Mouse (Mus musculus): ENCODE results near the gene Prrt2. TPM values are rescaled to one million over a fixed set of nuclear protein-coding genes. Genes with fewer than 3 reads are reported as not detected.

Prrt2 gene
- polyA plus RNA-seq, 1 experiment = 3.5 TPM

GRCm38 (mm10) chr7:127017950-127018345, 3.1 kb downstream of the Prrt2 start:
- H3K36me3 ChIP-seq (ENCODE audit: control insufficient read depth, insufficient read depth, low read length, poor library complexity, severe bottlenecking) = peaks cover 15% of the 10 kb centered on the region
- H3K9ac ChIP-seq (ENCODE audit: low read depth, poor library complexity, severe bottlenecking) = peak overlapping the region; percentile 21; the same call in 1 of the 2 replicates
- no peak for TF ChIP-seq POLR2A (IDR thresholded peaks at IDR 0.05; ENCODE audit: insufficient read depth, low read length)
- peaks cover under 1% of the 10 kb centered on the region for H3K4me1 ChIP-seq (ENCODE audit: control insufficient read depth, insufficient read depth, low read length)
- H3K4me3 ChIP-seq (ENCODE audit: low read depth, low read length) = no peak overlapping the region
- no peaks in the 10 kb centered on the region for H3K9me3 ChIP-seq (replicated peaks; ENCODE audit: control insufficient read depth, insufficient read depth, low read length, poor library complexity, severe bottlenecking)
- no peaks in the 10 kb centered on the region for H3K27me3 ChIP-seq (ENCODE audit: control insufficient read depth, insufficient read depth, low read length, poor library complexity, severe bottlenecking)
- no peak overlapping the region for H3K27ac ChIP-seq (ENCODE audit: insufficient read depth, low read length)

GRCm38 (mm10) chr7:127016971-127017949, 3.8 kb downstream of the Prrt2 start, which contains the start of gene Pagr1a:
TSS of gene Pagr1a (minus strand) at chr7:127017352.
- H3K4me1 ChIP-seq (ENCODE audit: control insufficient read depth, insufficient read depth, low read length) = peaks cover 5% of the 10 kb centered on the region
- H3K9me3 ChIP-seq (replicated peaks; ENCODE audit: control insufficient read depth, insufficient read depth, low read length, poor library complexity, severe bottlenecking) = no peaks in the 10 kb centered on the region
- no peaks in the 10 kb centered on the region for H3K27me3 ChIP-seq (ENCODE audit: control insufficient read depth, insufficient read depth, low read length, poor library complexity, severe bottlenecking)
- H3K36me3 ChIP-seq (ENCODE audit: control insufficient read depth, insufficient read depth, low read length, poor library complexity, severe bottlenecking) = peaks cover 10% of the 10 kb centered on the region
- H3K9ac ChIP-seq (ENCODE audit: low read depth, poor library complexity, severe bottlenecking) = peak within 1 kb of the TSS; percentile 71
- H3K4me3 ChIP-seq (ENCODE audit: low read depth, low read length) = peak within 1 kb of the TSS; percentile 89
- TF ChIP-seq CTCF (IDR thresholded peaks at IDR 0.05; ENCODE audit: low read depth, low read length) = peak; percentile 79
- TF ChIP-seq POLR2A (IDR thresholded peaks at IDR 0.05; ENCODE audit: insufficient read depth, low read length) = peak; percentile 28
- TF ChIP-seq EP300 (IDR thresholded peaks at IDR 0.05; ENCODE audit: insufficient read depth, low read depth, low read length) = no peak
- H3K27ac ChIP-seq (ENCODE audit: insufficient read depth, low read length) = peak within 1 kb of the TSS; percentile 63

- no peak for TF ChIP-seq CTCF (IDR thresholded peaks at IDR 0.05; ENCODE audit: low read depth, low read length)
- no peak for TF ChIP-seq POLR2A (IDR thresholded peaks at IDR 0.05; ENCODE audit: insufficient read depth, low read length)
- TF ChIP-seq EP300 (IDR thresholded peaks at IDR 0.05; ENCODE audit: insufficient read depth, low read depth, low read length) = no peak
- Histone ChIP-seq H3K4me3 (ENCODE audit: low read depth, low read length) (peak overlapping the region; percentile 89), H3K9me3 (replicated peaks; ENCODE audit: control insufficient read depth, insufficient read depth, low read length, poor library complexity, severe bottlenecking) (no peaks in the 10 kb centered on the region), H3K4me1 (ENCODE audit: control insufficient read depth, insufficient read depth, low read length) (peaks cover 5% of the 10 kb centered on the region), H3K9ac (ENCODE audit: low read depth, poor library complexity, severe bottlenecking) (peak overlapping the region; percentile 71), H3K27ac (ENCODE audit: insufficient read depth, low read length) (peak overlapping the region; percentile 36), H3K36me3 (ENCODE audit: control insufficient read depth, insufficient read depth, low read length, poor library complexity, severe bottlenecking) (peaks cover 9% of the 10 kb centered on the region), H3K27me3 (ENCODE audit: control insufficient read depth, insufficient read depth, low read length, poor library complexity, severe bottlenecking) (no peaks in the 10 kb centered on the region)
These were observed 4.5 kb downstream of the Prrt2 start for GRCm38 (mm10) chr7:127016486-127016938.

GRCm38 (mm10) chr7:127016481-127016485, 4.7 kb downstream of the Prrt2 start, which contains the start of gene Pagr1b:
TSS of gene Pagr1b (minus strand) at chr7:127016484.
- H3K9ac ChIP-seq (ENCODE audit: low read depth, poor library complexity, severe bottlenecking) = peak within 1 kb of the TSS; percentile 71
- peaks cover 9% of the 10 kb centered on the region for H3K36me3 ChIP-seq (ENCODE audit: control insufficient read depth, insufficient read depth, low read length, poor library complexity, severe bottlenecking)
- peaks cover 5% of the 10 kb centered on the region for H3K4me1 ChIP-seq (ENCODE audit: control insufficient read depth, insufficient read depth, low read length)

GRCm38 (mm10) chr7:127016081-127016480, 4.9 kb downstream of the Prrt2 start:
- peak; percentile 40 for TF ChIP-seq POLR2A (IDR thresholded peaks at IDR 0.05; ENCODE audit: insufficient read depth, low read length)
- TF ChIP-seq EP300 (IDR thresholded peaks at IDR 0.05; ENCODE audit: insufficient read depth, low read depth, low read length) = no peak
- Histone ChIP-seq H3K9me3 (replicated peaks; ENCODE audit: control insufficient read depth, insufficient read depth, low read length, poor library complexity, severe bottlenecking) (no peaks in the 10 kb centered on the region), H3K27me3 (ENCODE audit: control insufficient read depth, insufficient read depth, low read length, poor library complexity, severe bottlenecking) (no peaks in the 10 kb centered on the region), H3K36me3 (ENCODE audit: control insufficient read depth, insufficient read depth, low read length, poor library complexity, severe bottlenecking) (peaks cover 9% of the 10 kb centered on the region), H3K27ac (ENCODE audit: insufficient read depth, low read length) (peak overlapping the region; percentile 36), H3K9ac (ENCODE audit: low read depth, poor library complexity, severe bottlenecking) (peak overlapping the region; percentile 71), H3K4me1 (ENCODE audit: control insufficient read depth, insufficient read depth, low read length) (peaks cover 5% of the 10 kb centered on the region), H3K4me3 (ENCODE audit: low read depth, low read length) (peak overlapping the region; percentile 89)

More at GRCm38 (mm10) chr7:127016481-127016485, 4.7 kb downstream of the Prrt2 start, which contains the start of gene Pagr1b:
- no peaks in the 10 kb centered on the region for H3K27me3 ChIP-seq (ENCODE audit: control insufficient read depth, insufficient read depth, low read length, poor library complexity, severe bottlenecking)
- H3K4me3 ChIP-seq (ENCODE audit: low read depth, low read length) = peak within 1 kb of the TSS; percentile 89
- TF ChIP-seq CTCF (IDR thresholded peaks at IDR 0.05; ENCODE audit: low read depth, low read length) (no peak), POLR2A (IDR thresholded peaks at IDR 0.05; ENCODE audit: insufficient read depth, low read length) (no peak), EP300 (IDR thresholded peaks at IDR 0.05; ENCODE audit: insufficient read depth, low read depth, low read length) (no peak)
- peak within 1 kb of the TSS; percentile 63 for H3K27ac ChIP-seq (ENCODE audit: insufficient read depth, low read length)
- no peaks in the 10 kb centered on the region for H3K9me3 ChIP-seq (replicated peaks; ENCODE audit: control insufficient read depth, insufficient read depth, low read length, poor library complexity, severe bottlenecking)

- H3K4me3 ChIP-seq (ENCODE audit: low read depth, low read length) = no peak overlapping the region
- TF ChIP-seq POLR2A (IDR thresholded peaks at IDR 0.05; ENCODE audit: insufficient read depth, low read length) (no peak), CTCF (IDR thresholded peaks at IDR 0.05; ENCODE audit: low read depth, low read length) (no peak), EP300 (IDR thresholded peaks at IDR 0.05; ENCODE audit: insufficient read depth, low read depth, low read length) (no peak)
- peak overlapping the region; percentile 61 for H3K27ac ChIP-seq (ENCODE audit: insufficient read depth, low read length)
- no peaks in the 10 kb centered on the region for H3K27me3 ChIP-seq (ENCODE audit: control insufficient read depth, insufficient read depth, low read length, poor library complexity, severe bottlenecking)
- peaks cover 5% of the 10 kb centered on the region for H3K4me1 ChIP-seq (ENCODE audit: control insufficient read depth, insufficient read depth, low read length)
- H3K9me3 ChIP-seq (replicated peaks; ENCODE audit: control insufficient read depth, insufficient read depth, low read length, poor library complexity, severe bottlenecking) = no peaks in the 10 kb centered on the region
- H3K9ac ChIP-seq (ENCODE audit: low read depth, poor library complexity, severe bottlenecking) = peak overlapping the region; percentile 35
- H3K36me3 ChIP-seq (ENCODE audit: control insufficient read depth, insufficient read depth, low read length, poor library complexity, severe bottlenecking) = peaks cover 9% of the 10 kb centered on the region
These were observed 6.0 kb downstream of the Prrt2 start for GRCm38 (mm10) chr7:127014993-127015392.
